Mouse (Mus musculus) spleen, adult 2 months (tissue): Measurements from ENCODE around the gene Agap1.

Experiments
- CTCF ChIP-seq: fragments of 200-500 bp; IDR thresholded peaks from 2 replicates; pipeline ENCODE4 v1.5.1; 2011; ENCODE audit warnings: mild to moderate bottlenecking, inconsistent platforms; ENCODE audit not compliant: insufficient read depth, insufficient read length, insufficient replicate concordance; ENCODE audit errors: extremely low read depth
- POLR2A ChIP-seq: fragments of 200-500 bp; IDR thresholded peaks from 2 replicates; pipeline ENCODE4 v1.6.1; 2011; ENCODE audit warnings: low read depth, low read length, inconsistent platforms

DNA sequence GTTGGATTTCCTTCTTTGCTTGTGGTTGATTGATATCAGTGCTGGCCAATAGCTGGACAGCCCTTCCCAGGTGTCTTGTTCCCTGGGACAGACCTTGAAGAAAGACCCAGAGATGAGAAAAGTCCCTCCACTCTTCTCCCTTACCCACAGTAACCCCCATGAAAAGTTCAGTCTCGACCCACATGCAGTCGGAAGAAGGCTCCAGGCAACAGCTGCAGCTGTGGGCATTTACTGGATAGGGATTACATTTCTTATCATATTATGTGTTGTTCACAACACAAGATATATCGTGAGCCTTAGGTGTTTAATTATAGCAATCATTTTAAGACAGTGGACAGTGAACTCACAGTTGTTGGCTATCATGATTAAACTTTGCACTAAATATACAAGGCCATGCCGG, 367.2 kb downstream of the Agap1 start:
- TF ChIP-seq CTCF (no peak), POLR2A (no peak)
